Mouse (Mus musculus): ENCODE results near the gene Rab14. TPM values are rescaled to one million over a fixed set of nuclear protein-coding genes. Genes with fewer than 3 reads are reported as not detected.
A peak's percentile ranks its signal among the peaks of the same experiment; 100 is the strongest.

Rab14 gene
- polyA plus RNA-seq (2016; fragmentation: Nextera tagmentation; extraction: Ambion mirVana), result 220 and 234 TPM in 2 replicates

- under 1% methylated on average over 40 of the region's 47 CpGs for WGBS
These were observed at the start of gene Rab14 for GRCm38 (mm10) chr2:35200898-35201668. Gene Rab14, minus strand, starts transcription at chr2:35201120.

GRCm38 (mm10) chr2:35247763-35248162, 46.8 kb upstream of the Rab14 start:
- H3K9me3 ChIP-seq, result no peaks in the 10 kb centered on the region
- H3K4me3 ChIP-seq, result no peak overlapping the region
- H3K36me3 ChIP-seq, result no peaks in the 10 kb centered on the region
- 51% methylated on average over 5 of the region's 5 CpGs for WGBS
- no peak overlapping the region for H3K27ac ChIP-seq
- H3K4me1 ChIP-seq, result peaks cover 9% of the 10 kb centered on the region; the same call in 1 of the 2 replicates
- 0 out of 2 replicates have a peak, but pooled peaks cover 3% of the 10 kb centered on the region for H3K27me3 ChIP-seq (ENCODE audit: insufficient read depth, poor library complexity, severe bottlenecking)
- no peak for DNase-seq (ENCODE audit: low spot score)

More at GRCm38 (mm10) chr2:35200898-35201668, at the start of gene Rab14:
- DNase-seq (ENCODE audit: low spot score), result peak; percentile 100
- peaks cover 22% of the 10 kb centered on the region for H3K4me1 ChIP-seq
- H3K36me3 ChIP-seq, result peaks cover 6% of the 10 kb centered on the region
- peak within 1 kb of the TSS; percentile 100 for H3K27ac ChIP-seq
- no peaks in the 10 kb centered on the region for H3K9me3 ChIP-seq
- H3K27me3 ChIP-seq (ENCODE audit: insufficient read depth, poor library complexity, severe bottlenecking), result no peaks in the 10 kb centered on the region
- H3K4me3 ChIP-seq, result peak within 1 kb of the TSS; percentile 99

GRCm38 (mm10) chr2:35244241-35244640, 43.3 kb upstream of the Rab14 start:
- whole genome bisulfite sequencing, result 44% methylated on average over 3 of the region's 3 CpGs
- Histone ChIP-seq H3K36me3 (no peaks in the 10 kb centered on the region), H3K4me3 (no peak overlapping the region), H3K9me3 (no peaks in the 10 kb centered on the region), H3K4me1 (0 out of 2 replicates have a peak, but pooled peaks cover 9% of the 10 kb centered on the region), H3K27me3 (ENCODE audit: insufficient read depth, poor library complexity, severe bottlenecking) (0 out of 2 replicates have a peak, but pooled peaks cover 3% of the 10 kb centered on the region), H3K27ac (no peak overlapping the region)
- no peak for DNase-seq (ENCODE audit: low spot score)

GRCm38 (mm10) chr2:35235021-35235420, 34.1 kb upstream of the Rab14 start:
- no peak for DNase-seq (ENCODE audit: low spot score)
- WGBS, result 81% methylated on average over 6 of the region's 6 CpGs
- Histone ChIP-seq H3K4me3 (no peak overlapping the region), H3K4me1 (peaks cover 34% of the 10 kb centered on the region), H3K27ac (no peak overlapping the region), H3K27me3 (ENCODE audit: insufficient read depth, poor library complexity, severe bottlenecking) (no peaks in the 10 kb centered on the region), H3K36me3 (no peaks in the 10 kb centered on the region), H3K9me3 (no peaks in the 10 kb centered on the region)

- no peak overlapping the region; the same call in 1 of the 2 replicates for H3K27ac ChIP-seq
- H3K36me3 ChIP-seq, result no peaks in the 10 kb centered on the region
- H3K27me3 ChIP-seq (ENCODE audit: insufficient read depth, poor library complexity, severe bottlenecking), result no peaks in the 10 kb centered on the region
- H3K9me3 ChIP-seq, result no peaks in the 10 kb centered on the region
- peaks cover 44% of the 10 kb centered on the region for H3K4me1 ChIP-seq
- DNase-seq (ENCODE audit: low spot score), result no peak
- WGBS, result 16% methylated on average over 3 of the region's 3 CpGs
- no peak overlapping the region for H3K4me3 ChIP-seq
These were observed 33.0 kb upstream of the Rab14 start for GRCm38 (mm10) chr2:35233898-35234297.

GRCm38 (mm10) chr2:35232595-35233445, 31.9 kb upstream of the Rab14 start:
- H3K9me3 ChIP-seq, result no peaks in the 10 kb centered on the region
- no peak for DNase-seq (ENCODE audit: low spot score)
- H3K36me3 ChIP-seq, result no peaks in the 10 kb centered on the region
- H3K4me1 ChIP-seq, result peaks cover 44% of the 10 kb centered on the region
- 58% methylated on average over 17 of the region's 17 CpGs for WGBS
- H3K4me3 ChIP-seq, result no peak overlapping the region
- H3K27ac ChIP-seq, result peak overlapping the region; percentile 38; the same call in 1 of the 2 replicates
- no peaks in the 10 kb centered on the region for H3K27me3 ChIP-seq (ENCODE audit: insufficient read depth, poor library complexity, severe bottlenecking)

- 31% methylated on average over 2 of the region's 2 CpGs for WGBS
- Histone ChIP-seq H3K4me1 (peaks cover 44% of the 10 kb centered on the region), H3K9me3 (no peaks in the 10 kb centered on the region), H3K36me3 (no peaks in the 10 kb centered on the region), H3K4me3 (no peak overlapping the region), H3K27me3 (ENCODE audit: insufficient read depth, poor library complexity, severe bottlenecking) (no peaks in the 10 kb centered on the region), H3K27ac (no peak overlapping the region)
- no peak for DNase-seq (ENCODE audit: low spot score)
These were observed 31.0 kb upstream of the Rab14 start for GRCm38 (mm10) chr2:35231871-35232270.

GRCm38 (mm10) chr2:35230215-35230614, 29.3 kb upstream of the Rab14 start:
- Histone ChIP-seq H3K4me3 (peak overlapping the region; percentile 12; the same call in 1 of the 2 replicates), H3K36me3 (no peaks in the 10 kb centered on the region), H3K4me1 (peaks cover 44% of the 10 kb centered on the region), H3K27ac (no peak overlapping the region), H3K27me3 (ENCODE audit: insufficient read depth, poor library complexity, severe bottlenecking) (no peaks in the 10 kb centered on the region), H3K9me3 (no peaks in the 10 kb centered on the region)
- WGBS, result 25% methylated on average over 8 of the region's 8 CpGs
- no peak for DNase-seq (ENCODE audit: low spot score)

GRCm38 (mm10) chr2:35228145-35228544, 27.2 kb upstream of the Rab14 start:
- Histone ChIP-seq H3K27me3 (ENCODE audit: insufficient read depth, poor library complexity, severe bottlenecking) (no peaks in the 10 kb centered on the region), H3K9me3 (no peaks in the 10 kb centered on the region), H3K4me3 (no peak overlapping the region), H3K27ac (no peak overlapping the region), H3K36me3 (no peaks in the 10 kb centered on the region), H3K4me1 (peaks cover 30% of the 10 kb centered on the region)
- no peak for DNase-seq (ENCODE audit: low spot score)
- WGBS, result 55% methylated on average over 4 of the region's 4 CpGs

- Histone ChIP-seq H3K27ac (no peak overlapping the region), H3K4me3 (no peak overlapping the region), H3K36me3 (no peaks in the 10 kb centered on the region), H3K27me3 (ENCODE audit: insufficient read depth, poor library complexity, severe bottlenecking) (no peaks in the 10 kb centered on the region), H3K9me3 (no peaks in the 10 kb centered on the region), H3K4me1 (peaks cover 4% of the 10 kb centered on the region; the same call in 1 of the 2 replicates)
- WGBS, result 85% methylated on average over 15 of the region's 15 CpGs
- no peak for DNase-seq (ENCODE audit: low spot score)
These were observed 23.4 kb upstream of the Rab14 start for GRCm38 (mm10) chr2:35224285-35224684.

GRCm38 (mm10) chr2:35222822-35223391, 22.0 kb upstream of the Rab14 start:
- Histone ChIP-seq H3K4me1 (no peaks in the 10 kb centered on the region), H3K27ac (no peak overlapping the region), H3K9me3 (no peaks in the 10 kb centered on the region), H3K4me3 (no peak overlapping the region), H3K27me3 (ENCODE audit: insufficient read depth, poor library complexity, severe bottlenecking) (no peaks in the 10 kb centered on the region), H3K36me3 (no peaks in the 10 kb centered on the region)
- DNase-seq (ENCODE audit: low spot score), result no peak
- WGBS, result 72% methylated on average over 6 of the region's 6 CpGs

- H3K27ac ChIP-seq, result no peak overlapping the region
- no peaks in the 10 kb centered on the region for H3K9me3 ChIP-seq
- no peak overlapping the region for H3K4me3 ChIP-seq
- H3K36me3 ChIP-seq, result no peaks in the 10 kb centered on the region
- no peak for DNase-seq (ENCODE audit: low spot score)
- H3K4me1 ChIP-seq, result peaks cover 3% of the 10 kb centered on the region; the same call in 1 of the 2 replicates
- WGBS, result 86% methylated on average over 3 of the region's 3 CpGs
- 0 out of 2 replicates have a peak, but pooled peaks cover 6% of the 10 kb centered on the region for H3K27me3 ChIP-seq (ENCODE audit: insufficient read depth, poor library complexity, severe bottlenecking)
These were observed 17.8 kb upstream of the Rab14 start for GRCm38 (mm10) chr2:35218736-35219135.
